In genomic region chr4:41634631-41635030, GRCm38 (mm10) we compare ENCODE assay signal across 24 mouse cellular contexts. TPM values are rescaled to one million over a fixed set of nuclear protein-coding genes. Genes with fewer than 3 reads are reported as not detected.
DNase-seq lines count a peak whose midpoint lies in the region; ATAC-seq and TF ChIP-seq lines count a peak whose summit lies in the region.
"Had no signal": no experiment of that assay in that cellular context is flagged by ENCODE, and none has a peak within 500 bp of the region (broad histone marks: within the 10 kb centered on the region; RNA-seq: fewer than 3 reads in every experiment).

No protein-coding gene starts in this region.

- H3K9ac ChIP-seq in hindbrain, embryonic 14.5 days: no peak overlapping the region
- no peak overlapping the region for H3K9ac ChIP-seq in intestine, postnatal 0 days (ENCODE audit: low read depth, low read length)
- H3K9ac ChIP-seq: embryonic facial prominence, embryonic 13.5 days; embryonic facial prominence, embryonic 15.5 days; forebrain, embryonic 12.5 days had no signal

- no peaks in the 10 kb centered on the region for H3K9me3 ChIP-seq in hindbrain, embryonic 10.5 days
- H3K9me3 ChIP-seq in hindbrain, embryonic 14.5 days (ENCODE audit: control insufficient read depth, low read length): no peaks in the 10 kb centered on the region
- no peaks in the 10 kb centered on the region for H3K9me3 ChIP-seq in intestine, postnatal 0 days (ENCODE audit: control insufficient read depth)
- H3K9me3 ChIP-seq: embryonic facial prominence, embryonic 13.5 days; embryonic facial prominence, embryonic 15.5 days; forebrain, embryonic 10.5 days; forebrain, embryonic 12.5 days; G1E had no signal

- no peak for DNase-seq in hindbrain, embryonic 10.5 days (ENCODE audit: low spot score)
- no peak for DNase-seq in hindbrain, embryonic 14.5 days (ENCODE audit: low spot score)
- peak; percentile 65 for DNase-seq in retina, postnatal 1 day
- no peak for DNase-seq in retina, embryonic 14.5 days (ENCODE audit: low spot score)
- DNase-seq: adrenal gland, adult 8-10 months; adrenal gland, postnatal 14 days; adrenal gland, postnatal 36 days; B cell, adult 2 months; cerebellum, adult 11-12 months; cerebellum, adult 2 months; cerebellum, adult 9-10 months; cerebellum, postnatal 25 days had no signal

- no peak for TF ChIP-seq CTCF in intestine, postnatal 0 days (IDR thresholded peaks at IDR 0.05; ENCODE audit: low read depth)

- no peak overlapping the region for H3K4me2 ChIP-seq in hindbrain, embryonic 14.5 days (replicated peaks)
- no peak overlapping the region for H3K4me2 ChIP-seq in intestine, postnatal 0 days (replicated peaks; ENCODE audit: low read depth)
- H3K4me2 ChIP-seq: embryonic facial prominence, embryonic 13.5 days; embryonic facial prominence, embryonic 15.5 days; forebrain, embryonic 12.5 days had no signal

- no peak overlapping the region for H3K4me3 ChIP-seq in hindbrain, embryonic 10.5 days
- H3K4me3 ChIP-seq in hindbrain, embryonic 14.5 days (replicated peaks; ENCODE audit: low read length): no peak overlapping the region
- no peak overlapping the region for H3K4me3 ChIP-seq in intestine, postnatal 0 days (ENCODE audit: low read depth, low read length)
- H3K4me3 ChIP-seq: embryonic facial prominence, embryonic 13.5 days; embryonic facial prominence, embryonic 15.5 days; erythroblast, embryonic 14.5 days; forebrain, embryonic 10.5 days; forebrain, embryonic 12.5 days had no signal

- H3K27ac ChIP-seq in hindbrain, embryonic 10.5 days: 0 out of 2 replicates have a peak overlapping the region, but pooled peaks have one; percentile 71
- no peak overlapping the region for H3K27ac ChIP-seq in hindbrain, embryonic 14.5 days
- H3K27ac ChIP-seq in intestine, postnatal 0 days (ENCODE audit: low read depth, low read length): no peak overlapping the region
- H3K27ac ChIP-seq: embryonic facial prominence, embryonic 13.5 days; embryonic facial prominence, embryonic 15.5 days; forebrain, embryonic 12.5 days had no signal

- ATAC-seq in hindbrain, embryonic 14.5 days (ENCODE audit: low FRiP score): no peak
- no peak for ATAC-seq in intestine, postnatal 0 days
- ATAC-seq: activated CD4-positive, CD25-positive, alpha-beta regulatory T cell, adult 4 months; CD4-positive, CD25-positive, alpha-beta regulatory T cell, adult 4 months; forebrain, embryonic 14.5 days; forebrain, embryonic 16.5 days; Patski had no signal

- WGBS in hindbrain, embryonic 10.5 days: 93% methylated on average over 8 of the region's 8 CpGs
- WGBS in hindbrain, embryonic 14.5 days: 85% methylated on average over 8 of the region's 8 CpGs
- WGBS in intestine, postnatal 0 days: 90% methylated on average over 8 of the region's 8 CpGs

- peaks cover 88% of the 10 kb centered on the region for H3K4me1 ChIP-seq in hindbrain, embryonic 10.5 days (replicated peaks)
- peaks cover 59% of the 10 kb centered on the region for H3K4me1 ChIP-seq in hindbrain, embryonic 14.5 days (replicated peaks; ENCODE audit: control insufficient read depth, insufficient read depth, low read length)
- peaks cover 4% of the 10 kb centered on the region; the same call in 1 of the 2 replicates for H3K4me1 ChIP-seq in intestine, postnatal 0 days (replicated peaks; ENCODE audit: control insufficient read depth, insufficient read depth, low read length)

- H3K36me3 ChIP-seq in hindbrain, embryonic 10.5 days: peaks cover 20% of the 10 kb centered on the region
- H3K36me3 ChIP-seq in hindbrain, embryonic 14.5 days (replicated peaks; ENCODE audit: control insufficient read depth, insufficient read depth): peaks cover 8% of the 10 kb centered on the region; the same call in 1 of the 2 replicates
- H3K36me3 ChIP-seq in intestine, postnatal 0 days (ENCODE audit: control insufficient read depth, insufficient read depth): no peaks in the 10 kb centered on the region
- H3K36me3 ChIP-seq: embryonic facial prominence, embryonic 13.5 days; embryonic facial prominence, embryonic 15.5 days; G1E had no signal

- peaks cover 59% of the 10 kb centered on the region for H3K27me3 ChIP-seq in hindbrain, embryonic 10.5 days (ENCODE audit: insufficient read depth, poor library complexity, severe bottlenecking)
- no peaks in the 10 kb centered on the region for H3K27me3 ChIP-seq in hindbrain, embryonic 14.5 days (ENCODE audit: control insufficient read depth, insufficient read depth, low read length)
- H3K27me3 ChIP-seq in intestine, postnatal 0 days (replicated peaks; ENCODE audit: control insufficient read depth, insufficient read depth, low read length): peaks cover 13% of the 10 kb centered on the region
- H3K27me3 ChIP-seq: Patski had no signal

RNA-seq across cellular contexts. Expression of gene Enho, which starts 5.5 kb away (rescaled TPM):
- 27.3 and 50.9 TPM in 2 replicates for polyA plus RNA-seq in hindbrain, embryonic 10.5 days (2016; fragmentation: Nextera tagmentation; extraction: Ambion mirVana)
- polyA plus RNA-seq in hindbrain, embryonic 14.5 days (2014; fragmentation: Nextera tagmentation; extraction: Ambion mirVana): 127 and 130 TPM in 2 replicates
- polyA plus RNA-seq in intestine, postnatal 0 days (2015; fragmentation: Nextera tagmentation; extraction: Ambion mirVana): 8.5 and 8.6 TPM in 2 replicates
- polyA plus RNA-seq: activated CD4-positive, CD25-positive, alpha-beta regulatory T cell, adult 4 months; CD4-positive, CD25-positive, alpha-beta regulatory T cell, adult 4 months; G1E had no signal
